Mouse (Mus musculus) midbrain, embryonic 16.5 days (tissue): ENCODE measurements around the gene Gm12166. TPM values are rescaled to one million over a fixed set of nuclear protein-coding genes. Genes with fewer than 3 reads are reported as not detected.

Experiments
- microRNA-seq: library from miRNA; unstranded; fragments of <30 nt; microRNA quantifications from one replicate; pipeline ENCODE4, GENCODE M21; 2017
- polyA plus RNA-seq: library from polyadenylated mRNA; unstranded; fragments of >200 nt; fragmentation: Nextera tagmentation; extraction: Ambion mirVana; gene quantifications from 2 replicates; pipeline ENCODE4 v1.2.1, GENCODE M21; 2015

Gm12166 gene
- polyA plus RNA-seq, 1 experiment from 2014 or later = 4.7 TPM

Small RNAs within 50 kb of the gene (microRNA-seq; reads per million reads assigned to microRNA genes)
- gene Mir8100 = not detected

Other genes with a start within 250 kb of the Gm12166 start
- gene Clint1, start 200.3 kb downstream of the Gm12166 start, polyA plus RNA-seq = 38.7 and 42.6 TPM in 2 replicates
- gene Lsm11, start 107.4 kb downstream of the Gm12166 start, polyA plus RNA-seq = 25.1 and 26.3 TPM in 2 replicates
- 9.3 and 10.0 TPM in 2 replicates for gene Thg1l, start 96.8 kb downstream of the Gm12166 start, polyA plus RNA-seq
- gene Sox30, start 72.0 kb downstream of the Gm12166 start, polyA plus RNA-seq = 0.06 and 0.08 TPM in 2 replicates
- 9.0 and 10.1 TPM in 2 replicates for gene Adam19, start 3.7 kb upstream of the Gm12166 start, polyA plus RNA-seq
- gene Nipal4, start 114.2 kb upstream of the Gm12166 start, polyA plus RNA-seq = 0.15 and 0.52 TPM in 2 replicates
- 9.9 and 12.5 TPM in 2 replicates for gene Fndc9, start 183.2 kb upstream of the Gm12166 start, polyA plus RNA-seq